Mouse (Mus musculus) liver, embryonic 11.5 days (tissue): ENCODE data around the gene Tspyl3. TPM values are rescaled to one million over a fixed set of nuclear protein-coding genes. Genes with fewer than 3 reads are reported as not detected.

ENCODE experiments used
- ATAC-seq: fragments of 200-750 bp; cut with Nextera tagmentation; replicated peaks from 2 replicates; pipeline ENCODE4 v1.8.0; 2017; ENCODE audit warnings: moderate number of reproducible peaks, mild to moderate bottlenecking, moderate TSS enrichment, moderate library complexity; ENCODE audit not compliant: low FRiP score
- DNase-seq: peaks from one replicate; pipeline ENCODE4 v3.0.0-alpha.2; 2017; ENCODE audit warnings: low spot score
- H3K27ac ChIP-seq: fragments of 300-500 bp; sonication (generic); 2 replicates; pipeline ENCODE4 v1.5.1; 2014; ENCODE audit warnings: mild to moderate bottlenecking, low read depth, low read length, control low read depth
- H3K27me3 ChIP-seq: fragments of 300-500 bp; sonication (generic); replicated peaks from 2 replicates; pipeline ENCODE4 v1.6.1; 2014; ENCODE audit warnings: low read length, mixed read lengths; ENCODE audit not compliant: control insufficient read depth, insufficient read depth
- H3K36me3 ChIP-seq: fragments of 300-500 bp; sonication (generic); 2 replicates; pipeline ENCODE4 v1.6.1; 2014; ENCODE audit warnings: mild to moderate bottlenecking, low read length, moderate library complexity, mixed read lengths; ENCODE audit not compliant: control insufficient read depth, insufficient read depth
- H3K4me1 ChIP-seq: fragments of 300-500 bp; sonication (generic); replicated peaks from 2 replicates; pipeline ENCODE4 v1.6.1; 2014; ENCODE audit warnings: low read length, mixed read lengths; ENCODE audit not compliant: control insufficient read depth, insufficient read depth
- H3K4me2 ChIP-seq: fragments of 300-500 bp; sonication (generic); 2 replicates; pipeline ENCODE4 v1.6.1; 2014; ENCODE audit warnings: mild to moderate bottlenecking, control low read depth, moderate library complexity
- H3K4me3 ChIP-seq: fragments of 300-500 bp; sonication (generic); 2 replicates; pipeline ENCODE4 v1.5.1; 2014; ENCODE audit warnings: low read depth, low read length, control low read depth
- H3K9ac ChIP-seq: fragments of 300-500 bp; sonication (generic); 2 replicates; pipeline ENCODE4 v1.6.1; 2014; ENCODE audit warnings: low read depth, low read length, control low read depth
- H3K9me3 ChIP-seq: fragments of 300-500 bp; sonication (generic); 2 replicates; pipeline ENCODE4 v1.6.1; 2016; ENCODE audit warnings: low read length, inconsistent platforms, mixed read lengths; ENCODE audit not compliant: control insufficient read depth
- WGBS: fragments of 180-500 bp; shearing (Covaris S2); extraction: QIAGEN DNeasy Blood & Tissue Kit; methylation state at CpG from one replicate; pipeline ENCODE4 v1.1.7; 2014; 5-methylcytosine and 5-hydroxymethylcytosine counted together
- polyA plus RNA-seq: library from polyadenylated mRNA; unstranded; fragments of >200 nt; fragmentation: Nextera tagmentation; extraction: Ambion mirVana; gene quantifications from 2 replicates; pipeline ENCODE4 v1.2.1, GENCODE M21; 2014

Gene Tspyl3
- polyA plus RNA-seq, 1 experiment from 2014 or later = 6.8 TPM

DNA sequence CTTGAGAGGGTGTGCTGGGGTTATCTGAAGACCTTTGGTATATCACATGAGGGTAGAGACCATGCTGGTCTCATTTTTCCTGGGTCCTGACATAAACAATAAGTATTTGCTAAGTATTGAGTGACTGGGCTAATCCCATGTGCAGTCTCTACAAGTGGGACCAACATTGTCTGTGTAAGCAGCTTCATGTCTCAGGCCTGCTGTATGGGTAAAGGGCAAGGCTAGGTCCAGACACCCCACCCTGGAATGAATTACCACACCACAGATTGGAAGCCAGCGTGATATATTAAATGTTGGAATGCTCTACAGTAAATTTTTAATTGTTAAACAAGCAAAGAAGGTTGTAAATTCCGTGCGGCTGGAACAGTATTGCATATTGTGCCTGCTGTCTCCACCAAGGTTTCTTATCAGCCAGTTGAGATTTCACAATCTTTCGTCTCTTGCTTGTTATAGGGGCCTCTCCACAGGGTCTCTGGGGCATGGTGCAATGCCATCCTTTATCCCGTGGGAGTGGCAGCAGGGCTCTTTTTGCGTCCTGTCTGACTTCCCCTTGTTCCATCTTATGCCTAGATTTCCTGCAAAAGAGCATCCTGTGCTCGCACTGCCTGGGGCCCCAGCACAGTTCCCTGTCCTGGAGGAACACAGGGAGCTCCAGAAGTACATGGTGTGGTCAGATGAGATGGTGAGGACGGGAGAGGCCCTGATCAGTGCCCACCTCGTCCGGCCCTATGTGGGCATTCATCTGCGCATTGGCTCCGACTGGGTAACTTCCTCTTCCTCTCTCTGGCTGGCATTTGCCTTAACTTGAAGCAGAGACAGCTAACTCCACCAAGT lies 34.0 kb upstream of the Tspyl3 start:
- Histone ChIP-seq H3K4me1 (peaks cover 25% of the 10 kb centered on the region), H3K9ac (peak overlapping the region; percentile 30; the same call in 1 of the 2 replicates), H3K27ac (peak overlapping the region; percentile 88), H3K4me2 (peak overlapping the region; percentile 53), H3K36me3 (peaks cover 19% of the 10 kb centered on the region), H3K9me3 (no peaks in the 10 kb centered on the region), H3K27me3 (no peaks in the 10 kb centered on the region), H3K4me3 (no peak overlapping the region)
- ATAC-seq = no peak
- 49% methylated on average over 12 of the region's 12 CpGs for WGBS
- DNase-seq = no peak

DNA sequence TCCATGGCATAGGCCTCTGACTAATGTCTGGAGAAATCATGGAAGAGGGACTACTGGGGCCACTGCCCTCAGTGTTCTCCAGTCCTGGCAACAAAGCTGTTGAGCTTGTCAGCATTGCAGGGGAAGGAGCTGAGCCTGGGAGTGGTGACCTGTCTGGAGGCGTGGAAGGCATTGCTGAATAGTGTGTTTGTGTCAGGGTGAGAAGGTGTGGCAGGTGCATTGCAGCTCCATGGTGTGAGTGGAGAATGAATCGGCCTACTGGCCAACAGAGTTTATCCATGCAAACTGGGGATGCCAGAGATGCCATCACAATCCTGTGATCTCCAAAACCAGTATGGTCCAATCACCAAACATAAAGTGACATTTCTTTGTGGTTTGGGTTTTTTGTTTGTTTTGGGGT lies 31.4 kb upstream of the Tspyl3 start:
- H3K4me2 ChIP-seq = no peak overlapping the region
- H3K4me3 ChIP-seq = no peak overlapping the region
- ATAC-seq (no peak), DNase-seq (no peak)
- H3K4me1 ChIP-seq = peaks cover 25% of the 10 kb centered on the region
- no peaks in the 10 kb centered on the region for H3K9me3 ChIP-seq
- WGBS = 88% methylated on average over 2 of the region's 2 CpGs
- H3K27me3 ChIP-seq = no peaks in the 10 kb centered on the region
- H3K36me3 ChIP-seq = peaks cover 12% of the 10 kb centered on the region
- H3K27ac ChIP-seq = no peak overlapping the region
- no peak overlapping the region for H3K9ac ChIP-seq

DNA sequence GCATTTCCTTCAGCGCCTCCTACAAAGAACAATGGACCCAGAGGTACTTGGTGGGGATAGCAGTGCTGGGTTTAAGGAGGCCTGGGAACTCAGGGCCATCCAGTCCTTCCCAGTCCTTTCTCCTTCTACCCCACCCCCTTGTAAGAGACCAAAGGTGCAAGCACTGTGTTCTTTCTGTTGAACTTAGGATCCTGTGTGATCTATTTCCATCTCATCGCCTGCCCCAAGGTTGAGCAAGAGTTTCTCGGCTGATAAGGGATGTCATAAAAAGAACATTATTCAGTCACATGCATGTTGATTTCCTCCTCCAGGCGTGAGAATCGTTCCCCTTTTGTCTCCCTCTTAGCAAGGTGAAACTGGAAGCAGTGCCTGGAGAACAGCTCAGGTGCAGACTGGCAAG lies 24.5 kb upstream of the Tspyl3 start:
- DNase-seq (no peak), ATAC-seq (no peak)
- Histone ChIP-seq H3K36me3 (peaks cover 25% of the 10 kb centered on the region; the same call in 1 of the 2 replicates), H3K27me3 (no peaks in the 10 kb centered on the region), H3K9me3 (no peaks in the 10 kb centered on the region), H3K4me2 (no peak overlapping the region), H3K9ac (no peak overlapping the region), H3K4me3 (no peak overlapping the region), H3K4me1 (no peaks in the 10 kb centered on the region), H3K27ac (no peak overlapping the region)
- WGBS = 81% methylated on average over 5 of the region's 5 CpGs

DNA sequence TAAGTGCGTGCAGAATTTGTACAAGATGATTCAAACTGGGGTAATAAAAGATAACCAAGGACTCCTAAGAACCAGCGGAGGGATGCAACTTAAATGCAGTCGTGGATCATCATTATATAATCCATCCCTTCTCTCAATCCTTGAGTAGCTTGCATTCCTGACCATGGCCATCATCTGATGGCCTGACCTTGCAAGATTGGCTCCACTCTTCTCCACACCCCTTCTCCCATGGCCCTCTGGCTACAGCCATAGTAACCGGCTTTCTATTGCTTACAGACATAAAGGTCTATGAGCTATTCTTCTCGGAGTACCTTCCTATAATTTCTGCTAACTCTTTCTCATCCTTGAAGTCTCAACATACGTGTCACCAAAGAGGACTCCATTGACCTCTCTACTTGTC lies 16.9 kb upstream of the Tspyl3 start:
- DNase-seq (no peak), ATAC-seq (no peak)
- WGBS = 61% methylated on average over 6 of the region's 6 CpGs

DNA sequence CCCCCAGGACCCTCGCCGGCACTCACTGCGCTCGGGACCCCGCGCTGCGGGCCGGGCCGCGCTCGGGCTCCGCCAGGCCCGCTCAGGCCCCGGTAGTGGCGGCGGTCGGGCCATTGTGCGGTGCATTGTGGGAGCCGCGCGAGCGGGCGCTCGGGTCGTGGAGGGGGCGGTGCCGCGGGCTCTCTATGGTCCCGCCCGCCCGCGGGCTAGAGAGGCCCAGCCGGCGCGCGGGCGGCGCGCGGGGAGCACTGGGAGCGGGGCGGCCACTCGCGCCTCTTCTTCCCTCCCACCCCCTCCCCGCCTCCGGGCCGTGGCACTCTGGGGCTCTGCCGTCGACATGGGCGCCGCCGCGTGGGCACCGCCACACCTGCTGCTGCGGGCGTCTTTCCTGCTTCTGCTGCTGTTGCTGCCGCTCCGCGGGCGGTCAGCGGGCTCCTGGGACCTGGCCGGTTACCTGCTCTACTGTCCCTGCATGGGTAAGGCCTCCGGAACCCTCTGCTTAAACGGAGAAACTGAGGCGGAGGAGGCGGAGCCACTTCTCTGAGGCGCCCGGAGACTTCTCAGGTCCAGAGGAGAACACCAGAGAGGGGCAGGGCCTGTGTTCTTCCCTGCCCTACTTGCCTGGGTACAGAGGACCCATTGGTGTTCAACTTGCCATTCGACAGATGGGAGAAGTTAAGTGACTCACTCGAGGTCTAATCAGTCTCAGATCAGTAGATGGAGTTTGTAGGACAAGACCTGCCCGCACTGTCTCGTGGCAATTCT lies 16.2 kb upstream of the Tspyl3 start, which contains the start of the genes Plagl2 and Pofut1:
TSS of gene Plagl2 (minus strand) at position 177 of the 765 bp plus-strand sequence.
TSS of gene Pofut1 (plus strand) at position 284 of the 765 bp plus-strand sequence.
- peak within 1 kb of the TSS; percentile 97 for H3K9ac ChIP-seq
- H3K4me2 ChIP-seq = peak within 1 kb of the TSS; percentile 90
- H3K4me1 ChIP-seq = peaks cover 33% of the 10 kb centered on the region
- ATAC-seq = peak; percentile 94
- no peaks in the 10 kb centered on the region for H3K27me3 ChIP-seq
- WGBS = under 1% methylated on average over 61 of the region's 72 CpGs
- H3K27ac ChIP-seq = peak within 1 kb of the TSS; percentile 99
- no peaks in the 10 kb centered on the region for H3K9me3 ChIP-seq
- H3K36me3 ChIP-seq = peaks cover 12% of the 10 kb centered on the region
- peak; percentile 89 for DNase-seq
- peak within 1 kb of the TSS; percentile 90 for H3K4me3 ChIP-seq

More for the DNA sequence above, 16.9 kb upstream of the Tspyl3 start:
- no peaks in the 10 kb centered on the region for H3K27me3 ChIP-seq
- H3K9ac ChIP-seq = peak overlapping the region; percentile 97
- peak overlapping the region; percentile 90 for H3K4me3 ChIP-seq
- peaks cover 33% of the 10 kb centered on the region for H3K4me1 ChIP-seq
- peaks cover 12% of the 10 kb centered on the region for H3K36me3 ChIP-seq
- no peak overlapping the region for H3K27ac ChIP-seq
- peak overlapping the region; percentile 90 for H3K4me2 ChIP-seq
- H3K9me3 ChIP-seq = no peaks in the 10 kb centered on the region

DNA sequence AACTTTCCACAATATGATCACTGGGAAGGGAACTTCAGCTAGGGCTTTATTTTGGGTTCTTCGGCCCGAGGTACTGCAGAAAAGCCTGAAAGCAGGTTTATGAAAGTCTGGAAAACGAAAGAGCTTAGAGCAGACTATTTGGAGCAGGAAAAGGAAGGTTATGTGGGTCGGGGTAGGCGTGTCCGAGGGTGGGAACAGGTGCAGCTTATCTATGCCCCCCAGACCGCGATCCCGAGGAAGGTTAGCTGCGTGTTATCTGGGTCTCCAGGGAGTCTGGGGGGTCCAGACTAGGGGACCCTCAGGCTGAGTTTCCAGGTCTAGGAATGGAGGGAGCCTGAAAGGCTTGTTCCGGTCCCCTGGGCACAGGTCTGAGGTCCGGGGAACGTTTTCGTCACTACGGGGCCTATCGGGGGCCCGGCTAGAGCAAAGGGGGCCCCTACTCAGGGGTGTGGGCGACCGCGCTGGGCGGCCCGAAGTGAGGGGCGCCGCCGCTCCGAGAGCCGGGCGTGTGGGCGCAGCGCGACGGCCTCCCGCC lies 15.5 kb upstream of the Tspyl3 start:
- DNase-seq = peak; percentile 83
- under 1% methylated on average over 29 of the region's 33 CpGs for WGBS
- Histone ChIP-seq H3K36me3 (peaks cover 12% of the 10 kb centered on the region), H3K27me3 (no peaks in the 10 kb centered on the region), H3K4me3 (peak overlapping the region; percentile 90), H3K9me3 (no peaks in the 10 kb centered on the region), H3K9ac (peak overlapping the region; percentile 97), H3K4me1 (peaks cover 33% of the 10 kb centered on the region), H3K4me2 (peak overlapping the region; percentile 90), H3K27ac (peak overlapping the region; percentile 99)
- peak; percentile 82 for ATAC-seq

DNA sequence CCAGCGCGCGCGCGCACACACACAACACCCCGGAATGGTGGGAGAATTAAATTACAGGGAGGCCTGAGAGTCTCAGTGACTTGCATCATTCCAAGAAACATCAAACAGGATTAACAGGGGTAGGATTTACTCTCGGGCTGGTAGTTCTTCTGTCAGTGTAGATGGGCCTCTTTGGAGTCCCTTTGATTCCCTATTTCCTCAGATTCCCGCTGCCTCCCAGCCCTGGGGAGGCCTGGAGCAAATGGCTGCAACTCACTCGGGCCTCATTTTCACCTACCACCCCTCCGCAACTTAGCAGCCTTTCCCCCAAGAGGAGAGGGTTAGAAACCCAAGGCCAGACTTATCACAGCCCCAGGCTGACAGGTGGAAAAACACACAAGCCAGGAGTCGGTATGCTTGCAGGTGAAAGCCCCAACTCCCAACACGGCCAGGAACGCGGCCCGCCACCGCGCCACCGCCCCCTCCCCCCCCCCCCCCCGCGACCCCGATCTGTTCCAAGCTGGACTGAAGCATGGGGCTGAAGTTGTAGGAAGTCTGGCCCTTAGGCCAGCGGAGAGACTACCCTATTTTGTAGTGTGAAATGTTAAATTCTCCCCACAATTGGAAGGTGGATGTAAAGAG lies 14.7 kb upstream of the Tspyl3 start:
- no peak for ATAC-seq
- Histone ChIP-seq H3K4me2 (peak overlapping the region; percentile 90), H3K9ac (peak overlapping the region; percentile 97), H3K4me1 (peaks cover 33% of the 10 kb centered on the region), H3K27ac (peak overlapping the region; percentile 99), H3K4me3 (peak overlapping the region; percentile 90), H3K36me3 (peaks cover 18% of the 10 kb centered on the region), H3K9me3 (no peaks in the 10 kb centered on the region), H3K27me3 (no peaks in the 10 kb centered on the region)
- no peak for DNase-seq
- 7% methylated on average over 18 of the region's 22 CpGs for WGBS
